Mouse (Mus musculus) small intestine, adult 2 months (tissue): ENCODE data around the gene Ptprr.

Source experiments
- CTCF ChIP-seq: fragments of 200-500 bp; IDR thresholded peaks from 2 replicates; pipeline ENCODE4 v1.5.1; 2012; ENCODE audit warnings: low read depth, mild to moderate bottlenecking, control low read depth, inconsistent platforms, low read length, moderate library complexity, mixed read lengths; ENCODE audit not compliant: insufficient replicate concordance, insufficient read length; ENCODE audit errors: extremely low read depth
- POLR2A ChIP-seq: fragments of 200-500 bp; IDR thresholded peaks from 2 replicates; pipeline ENCODE4 v1.6.1; 2012; ENCODE audit warnings: low read depth, mild to moderate bottlenecking, control low read depth, inconsistent platforms, low read length, moderate library complexity

- no peak for TF ChIP-seq CTCF
- TF ChIP-seq POLR2A, result no peak
Measured at GRCm38 (mm10) chr10:116083965-116084364, 66.0 kb downstream of the Ptprr start.
